Mouse (Mus musculus) large intestine, adult 2 months (tissue): ENCODE measurements around the gene Atp1b1. TPM values are rescaled to one million over a fixed set of nuclear protein-coding genes. Genes with fewer than 3 reads are reported as not detected.

Experiments used
- DNase-seq: peaks from one replicate; pipeline ENCODE4 v3.0.0-alpha.2; 2012; ENCODE audit warnings: low read depth, low spot score
- WGBS: fragments of 180-500 bp; shearing (Covaris S2); methylation state at CpG from one replicate; pipeline ENCODE4 v1.1.7; 2018; 5-methylcytosine and 5-hydroxymethylcytosine counted together
- polyA plus RNA-seq: library from polyadenylated mRNA; depleted of rRNA; stranded (reverse); fragments of >200 nt; gene quantifications from 2 replicates; pipeline ENCODE4 v1.2.3, GENCODE M21; 2012

Atp1b1 gene
- polyA plus RNA-seq, 1 experiment = 296 TPM

GRCm38 (mm10) chr1:164470985-164471384 is 12.8 kb upstream of the Atp1b1 start:
- WGBS = 30% methylated on average over 6 of the region's 6 CpGs
- no peak for DNase-seq

GRCm38 (mm10) chr1:164468329-164468728 is 10.2 kb upstream of the Atp1b1 start:
- WGBS = 67% methylated on average over 8 of the region's 8 CpGs
- DNase-seq = no peak

DNA sequence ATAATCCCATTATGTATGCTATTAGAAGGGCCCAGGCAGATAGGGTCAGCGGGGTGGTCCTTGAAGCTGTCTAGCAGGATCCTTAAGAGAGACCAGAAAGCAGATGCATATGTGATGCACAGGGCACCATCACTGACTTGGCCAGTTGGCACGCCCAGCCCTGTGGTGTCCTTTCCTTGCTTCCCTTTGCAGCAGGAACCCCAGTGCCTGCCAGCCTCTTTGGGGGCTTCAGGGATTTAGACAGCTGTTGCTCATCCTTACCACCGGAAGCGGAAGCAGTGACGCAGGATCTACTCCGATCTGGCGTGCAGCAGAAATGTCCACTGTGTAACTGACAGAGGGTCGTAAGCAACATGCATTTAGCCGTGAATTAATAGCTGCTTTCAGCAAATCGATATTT is 9.3 kb upstream of the Atp1b1 start:
- DNase-seq = no peak
- 97% methylated on average over 10 of the region's 10 CpGs for WGBS

- no peak for DNase-seq
- WGBS = 5% methylated on average over 10 of the region's 10 CpGs
Measured at GRCm38 (mm10) chr1:164461726-164462125, 3.6 kb upstream of the Atp1b1 start.

DNA sequence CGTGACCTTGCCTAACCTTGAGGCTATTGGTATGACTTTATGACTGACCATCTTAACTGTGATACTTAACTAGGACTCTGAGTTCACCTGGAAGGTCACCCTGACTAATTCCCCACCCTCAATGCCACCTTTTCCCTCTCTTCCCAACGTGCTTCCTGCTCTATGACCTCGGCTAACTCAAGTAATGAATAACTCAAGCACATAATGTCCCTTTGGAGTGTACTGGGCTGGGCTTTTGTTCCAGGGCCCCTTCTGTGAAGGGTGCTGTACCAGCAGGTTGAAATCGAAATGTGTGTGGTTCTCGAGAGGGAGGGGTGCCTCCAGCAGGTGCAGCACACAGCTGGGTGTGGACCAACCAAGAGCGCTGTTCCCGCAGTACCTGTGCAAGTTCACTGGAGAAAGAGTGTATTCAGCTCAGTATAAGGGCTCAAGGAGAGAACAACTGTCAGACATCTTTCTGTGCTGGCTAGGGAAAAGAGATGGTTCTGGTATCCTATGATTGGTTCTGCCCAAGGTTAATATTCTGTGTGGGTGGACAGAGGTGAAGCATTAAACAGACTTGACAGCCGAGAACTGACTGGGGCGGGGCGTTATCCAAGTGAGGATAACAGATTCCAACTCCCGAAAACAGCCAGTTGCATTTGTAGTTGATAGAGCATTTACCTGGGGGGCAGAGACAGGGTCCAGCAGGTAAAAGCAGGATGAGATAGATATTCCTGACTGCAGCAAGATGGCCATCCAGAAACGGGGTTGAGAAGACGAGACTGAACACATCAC is 3.0 kb upstream of the Atp1b1 start:
- WGBS = 28% methylated on average over 13 of the region's 13 CpGs
- DNase-seq = no peak

GRCm38 (mm10) chr1:164459127-164459905 is 1.2 kb upstream of the Atp1b1 start:
- 22% methylated on average over 12 of the region's 12 CpGs for WGBS
- no peak for DNase-seq

GRCm38 (mm10) chr1:164458621-164459051 is 481 bp upstream of the Atp1b1 start:
- 6% methylated on average over 22 of the region's 22 CpGs for WGBS
- no peak for DNase-seq

DNA sequence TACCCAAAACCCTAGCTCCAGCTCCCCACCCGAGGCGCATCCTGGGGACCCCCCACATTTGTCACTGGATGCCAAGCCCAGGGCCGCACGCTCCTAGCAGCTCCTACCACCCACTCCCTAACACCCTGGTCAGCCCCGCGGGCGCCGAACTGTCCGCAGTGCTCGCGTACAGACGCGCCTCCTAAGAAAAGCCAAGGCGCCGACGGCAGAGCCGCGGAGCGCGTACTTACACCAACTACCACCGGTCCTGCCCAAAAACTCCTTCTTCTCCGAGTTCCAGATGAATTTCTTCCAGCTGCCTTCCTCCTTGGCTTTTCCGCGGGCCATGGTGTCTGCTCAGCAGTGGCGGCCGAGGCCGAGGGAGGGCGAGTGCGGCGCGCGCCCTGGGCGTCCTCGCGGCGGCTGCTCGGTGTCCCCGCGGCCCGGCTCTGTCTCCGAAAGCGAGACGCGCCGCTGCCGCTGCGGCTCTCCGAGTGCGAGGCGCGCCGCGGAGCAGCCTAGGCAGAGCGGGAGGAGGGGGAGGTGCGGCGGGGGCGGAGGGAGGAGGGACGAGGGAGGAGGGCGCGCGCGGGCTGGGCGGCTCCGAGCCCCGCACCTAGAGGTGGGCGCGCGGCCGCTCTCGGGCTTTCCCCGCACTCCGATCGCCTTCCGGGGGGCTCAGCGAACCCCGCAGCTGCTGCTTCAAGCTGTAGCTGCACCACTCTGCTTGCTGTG is 467 bp downstream of the Atp1b1 start:
- WGBS = under 1% methylated on average over 58 of the region's 76 CpGs
- DNase-seq = no peak

GRCm38 (mm10) chr1:164456731-164457130 is 1.4 kb downstream of the Atp1b1 start:
- no peak for DNase-seq
- 7% methylated on average over 8 of the region's 8 CpGs for WGBS

- 19% methylated on average over 6 of the region's 6 CpGs for WGBS
- DNase-seq = no peak
Measured at GRCm38 (mm10) chr1:164456065-164456464, 2.1 kb downstream of the Atp1b1 start.

- DNase-seq = no peak
- WGBS = 26% methylated on average over 7 of the region's 7 CpGs
Measured at GRCm38 (mm10) chr1:164455614-164456013, 2.5 kb downstream of the Atp1b1 start.

GRCm38 (mm10) chr1:164454747-164455400 is 3.3 kb downstream of the Atp1b1 start:
- 14% methylated on average over 14 of the region's 14 CpGs for WGBS
- no peak for DNase-seq

DNA sequence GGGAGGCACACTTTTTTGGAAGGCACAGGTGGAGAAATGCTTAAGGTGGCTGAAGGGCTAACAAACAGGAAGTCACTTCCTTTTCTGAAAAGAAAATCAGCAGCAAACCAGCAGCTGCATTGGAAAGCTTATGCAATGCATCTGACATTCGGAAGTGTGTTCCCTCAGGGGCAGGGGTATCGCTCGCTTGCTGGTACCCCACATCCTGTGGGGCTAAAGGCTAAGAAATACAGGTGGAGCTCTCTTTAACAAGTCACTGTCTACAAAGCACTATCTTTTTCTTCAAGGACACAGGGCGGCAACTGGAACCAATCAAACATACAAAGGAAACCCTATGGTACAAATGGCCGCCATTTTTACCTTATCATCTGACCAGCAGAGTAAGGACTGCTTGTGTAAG is 4.4 kb downstream of the Atp1b1 start:
- DNase-seq = no peak
- 24% methylated on average over 5 of the region's 5 CpGs for WGBS

DNA sequence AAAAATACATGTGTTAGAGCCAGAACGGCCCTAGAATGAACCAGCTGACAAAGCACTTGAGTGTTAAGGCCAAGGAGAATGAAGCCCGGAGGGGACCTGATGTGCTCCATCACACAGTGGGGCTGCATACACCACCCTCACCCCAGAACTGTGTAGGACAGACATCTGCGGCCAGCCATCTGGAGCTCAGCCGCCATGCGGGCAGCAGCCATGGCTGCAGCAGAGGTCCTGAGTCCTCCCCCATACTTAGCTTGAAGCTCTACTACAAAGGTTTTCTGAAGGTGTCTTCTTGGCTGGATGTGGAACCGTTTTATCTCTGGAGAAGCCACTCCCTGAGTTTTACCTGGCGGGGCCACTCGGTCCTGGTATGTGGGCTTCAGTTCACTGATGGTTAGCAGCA is 5.0 kb downstream of the Atp1b1 start:
- 55% methylated on average over 8 of the region's 8 CpGs for WGBS
- no peak for DNase-seq

GRCm38 (mm10) chr1:164452580-164452979 is 5.6 kb downstream of the Atp1b1 start:
- WGBS = 29% methylated on average over 6 of the region's 6 CpGs

GRCm38 (mm10) chr1:164451346-164451745 is 6.8 kb downstream of the Atp1b1 start:
- WGBS = 56% methylated on average over 5 of the region's 5 CpGs
- DNase-seq = no peak

More at GRCm38 (mm10) chr1:164452580-164452979, 5.6 kb downstream of the Atp1b1 start:
- DNase-seq = no peak

DNA sequence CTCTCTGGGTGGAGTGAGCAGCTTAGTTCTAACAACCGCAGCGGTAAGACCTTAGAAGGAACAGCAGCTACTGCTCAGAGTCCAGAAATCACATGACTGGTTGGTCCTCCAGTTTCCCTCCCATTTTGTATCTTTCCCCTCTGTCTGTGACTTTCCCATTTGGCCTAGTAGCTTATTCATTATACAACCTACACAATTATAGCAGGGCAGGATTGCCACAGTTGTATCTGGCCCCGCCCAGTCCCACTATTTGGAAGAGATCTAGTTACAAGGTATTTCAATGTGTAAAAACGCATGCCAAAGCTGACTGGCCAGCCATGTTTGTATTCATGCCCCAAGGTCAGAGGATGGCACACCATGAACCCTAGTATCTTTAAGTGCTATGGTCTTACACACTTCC is 7.5 kb downstream of the Atp1b1 start:
- no peak for DNase-seq
- 30% methylated on average over 4 of the region's 4 CpGs for WGBS

DNA sequence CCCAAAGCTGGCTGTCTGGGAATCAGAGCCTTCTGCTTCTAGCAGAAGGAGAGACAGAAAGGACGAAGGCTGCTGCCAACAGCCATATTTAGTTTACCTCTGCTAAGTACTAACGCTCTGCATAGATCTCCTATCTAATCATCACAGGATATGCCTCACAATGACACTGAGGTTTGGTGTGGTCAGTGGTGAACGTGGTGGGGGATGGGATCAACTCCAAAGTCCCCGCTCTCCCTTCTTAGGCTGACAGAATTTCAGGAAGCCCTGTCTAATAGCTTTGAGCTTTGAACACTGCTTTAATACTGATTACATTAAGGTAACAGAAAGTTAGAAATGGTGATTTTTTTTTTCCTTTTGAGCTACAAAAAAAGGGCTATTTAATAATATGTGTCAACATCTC is 7.9 kb downstream of the Atp1b1 start:
- no peak for DNase-seq
- 47% methylated on average over 4 of the region's 4 CpGs for WGBS

GRCm38 (mm10) chr1:164449626-164450025 is 8.5 kb downstream of the Atp1b1 start:
- 46% methylated on average over 8 of the region's 8 CpGs for WGBS
- DNase-seq = no peak

DNA sequence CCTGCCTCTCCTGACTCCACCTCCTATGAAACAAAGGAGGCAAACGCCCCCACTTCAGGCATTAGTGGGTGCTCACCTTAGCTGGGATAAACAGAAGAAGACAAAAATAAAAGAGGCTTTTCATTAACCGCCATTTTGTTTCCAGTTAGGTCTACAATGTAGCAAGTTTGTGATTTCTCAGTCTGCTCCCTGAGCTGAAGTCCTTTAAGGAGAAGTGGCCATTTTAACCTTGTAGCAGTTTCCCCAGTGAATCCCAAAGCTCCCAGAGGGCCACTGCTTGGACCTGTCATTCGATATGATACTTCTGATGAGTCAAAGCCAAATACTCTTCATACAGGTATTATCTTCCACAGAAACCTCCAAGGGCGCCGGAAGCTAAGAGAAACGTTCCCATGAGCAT is 10.6 kb downstream of the Atp1b1 start:
- DNase-seq = no peak
- WGBS = 71% methylated on average over 6 of the region's 6 CpGs
